In the genomic region with DNA sequence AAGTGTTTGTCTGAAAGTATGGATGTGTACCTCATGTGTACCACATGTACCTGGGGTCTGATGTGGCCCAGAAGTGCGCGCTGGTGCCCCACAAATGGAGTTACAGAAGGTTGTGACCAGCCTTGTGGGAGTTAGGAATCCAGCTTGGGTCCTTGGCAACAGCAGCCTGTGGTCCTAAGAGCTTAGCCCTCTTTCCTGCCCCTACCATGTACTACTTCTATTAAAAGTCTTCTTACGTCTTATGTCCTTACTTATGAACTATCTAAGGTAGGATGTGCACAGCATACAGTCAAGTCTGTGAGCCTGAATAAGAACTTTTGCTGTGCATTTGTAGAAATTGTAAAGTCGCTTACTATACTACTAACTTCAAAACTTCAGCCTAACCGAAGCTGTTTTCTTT, we compare ENCODE assay signal across 8 mouse cellular contexts. TPM values are rescaled to one million over a fixed set of nuclear protein-coding genes. Genes with fewer than 3 reads are reported as not detected.
DNase-seq lines count a peak whose midpoint lies in the region; ATAC-seq and TF ChIP-seq lines count a peak whose summit lies in the region.

No protein-coding gene starts in this region.

- no peaks in the 10 kb centered on the region for H3K27me3 ChIP-seq in kidney, postnatal 0 days (ENCODE audit: insufficient read depth, low read length)
- H3K27me3 ChIP-seq in hindbrain, embryonic 15.5 days: no peaks in the 10 kb centered on the region
- no peaks in the 10 kb centered on the region for H3K27me3 ChIP-seq in midbrain, postnatal 0 days (ENCODE audit: insufficient read depth, low read length)

- no peak for TF ChIP-seq CTCF in kidney, postnatal 0 days (IDR thresholded peaks at IDR 0.05; ENCODE audit: low read depth)
- no peak for TF ChIP-seq CTCF in bone marrow macrophage, adult 2 months (IDR thresholded peaks at IDR 0.05; ENCODE audit: low read depth, low read length)
- TF ChIP-seq CTCF in midbrain, postnatal 0 days (IDR thresholded peaks at IDR 0.05): no peak

- no peak for TF ChIP-seq POLR2A in bone marrow macrophage, adult 2 months (IDR thresholded peaks at IDR 0.05; ENCODE audit: borderline replicate concordance, low read depth, low read length)

- H3K36me3 ChIP-seq in kidney, postnatal 0 days (ENCODE audit: insufficient read depth, low read length): peaks cover 4% of the 10 kb centered on the region; the same call in 1 of the 2 replicates
- peaks cover 7% of the 10 kb centered on the region for H3K36me3 ChIP-seq in hindbrain, embryonic 15.5 days
- peaks cover 7% of the 10 kb centered on the region; the same call in 1 of the 2 replicates for H3K36me3 ChIP-seq in midbrain, postnatal 0 days (ENCODE audit: insufficient read depth, low read length)

- peak overlapping the region; percentile 90 for H3K4me3 ChIP-seq in kidney, postnatal 0 days (replicated peaks; ENCODE audit: low read depth, low read length)
- peak overlapping the region; percentile 57 for H3K4me3 ChIP-seq in bone marrow macrophage, adult 2 months (ENCODE audit: insufficient read depth, low read length)
- peak overlapping the region; percentile 97 for H3K4me3 ChIP-seq in hindbrain, embryonic 15.5 days
- H3K4me3 ChIP-seq in midbrain, postnatal 0 days (ENCODE audit: low read depth, low read length): peak overlapping the region; percentile 72

- ATAC-seq in kidney, postnatal 0 days (replicated peaks; ENCODE audit: low FRiP score, low read depth): no peak
- ATAC-seq in hindbrain, embryonic 15.5 days (ENCODE audit: low FRiP score, low read depth): no peak
- no peak for ATAC-seq in midbrain, postnatal 0 days (ENCODE audit: low FRiP score)

- DNase-seq in kidney, postnatal 0 days (ENCODE audit: low spot score): peak; percentile 14
- DNase-seq in kidney, adult 9 months: no peak
- DNase-seq in midbrain, postnatal 0 days (ENCODE audit: low spot score): no peak
- no peak for DNase-seq in gastrocnemius, postnatal 36 days
- DNase-seq in gastrocnemius, postnatal 25 days: no peak
- no peak for DNase-seq in urinary bladder, adult 18-20 months (ENCODE audit: low spot score in 2 of 2)

- no peak overlapping the region for H3K27ac ChIP-seq in kidney, postnatal 0 days
- no peak overlapping the region for H3K27ac ChIP-seq in bone marrow macrophage, adult 2 months (ENCODE audit: insufficient read depth, low read depth, low read length)
- H3K27ac ChIP-seq in hindbrain, embryonic 15.5 days (replicated peaks): no peak overlapping the region
- no peak overlapping the region for H3K27ac ChIP-seq in midbrain, postnatal 0 days (ENCODE audit: low read depth, low read length)

- intact Hi-C loops in gastrocnemius, postnatal 36 days (cut with DNase I): no loop called here

- peak overlapping the region; percentile 95 for H3K9ac ChIP-seq in kidney, postnatal 0 days (ENCODE audit: low read depth, low read length)
- H3K9ac ChIP-seq in hindbrain, embryonic 15.5 days: peak overlapping the region; percentile 87
- peak overlapping the region; percentile 77; the same call in 1 of the 2 replicates for H3K9ac ChIP-seq in midbrain, postnatal 0 days (replicated peaks; ENCODE audit: low read length, poor library complexity, severe bottlenecking)

- H3K9me3 ChIP-seq in kidney, postnatal 0 days (replicated peaks; ENCODE audit: low read length): no peaks in the 10 kb centered on the region
- no peaks in the 10 kb centered on the region for H3K9me3 ChIP-seq in hindbrain, embryonic 15.5 days
- no peaks in the 10 kb centered on the region for H3K9me3 ChIP-seq in midbrain, postnatal 0 days (ENCODE audit: low read length)

- 33% methylated on average over 5 of the region's 5 CpGs for whole genome bisulfite sequencing in kidney, postnatal 0 days
- 40% methylated on average over 5 of the region's 5 CpGs for WGBS in hindbrain, embryonic 15.5 days
- WGBS in midbrain, postnatal 0 days: 35% methylated on average over 5 of the region's 5 CpGs

- peaks cover 9% of the 10 kb centered on the region for H3K4me1 ChIP-seq in kidney, postnatal 0 days (replicated peaks; ENCODE audit: insufficient read depth, low read length)
- H3K4me1 ChIP-seq in bone marrow macrophage, adult 2 months (ENCODE audit: control insufficient read depth, insufficient read depth, low read length): peaks cover 12% of the 10 kb centered on the region
- H3K4me1 ChIP-seq in hindbrain, embryonic 15.5 days (replicated peaks): peaks cover 27% of the 10 kb centered on the region
- H3K4me1 ChIP-seq in midbrain, postnatal 0 days (ENCODE audit: insufficient read depth, low read length): peaks cover 5% of the 10 kb centered on the region

- peak overlapping the region; percentile 60 for H3K4me2 ChIP-seq in kidney, postnatal 0 days (ENCODE audit: low read length)
- H3K4me2 ChIP-seq in hindbrain, embryonic 15.5 days: peak overlapping the region; percentile 84
- peak overlapping the region; percentile 80 for H3K4me2 ChIP-seq in midbrain, postnatal 0 days (ENCODE audit: low read depth, low read length, poor library complexity, severe bottlenecking)

RNA-seq across cellular contexts. Expression of a gene that starts 1.0 kb away (rescaled TPM):
- polyA plus RNA-seq in kidney, postnatal 0 days (2015; fragmentation: Nextera tagmentation; extraction: Ambion mirVana): 158 and 167 TPM in 2 replicates
- 47.6 and 49.1 TPM in 2 replicates for polyA plus RNA-seq in bone marrow macrophage, adult 2 months (2012; ENCODE audit: insufficient read depth, insufficient read length, missing spikeins)
- polyA plus RNA-seq in hindbrain, embryonic 15.5 days (2015; fragmentation: Nextera tagmentation; extraction: Ambion mirVana): 128 and 139 TPM in 2 replicates
- 56.8 and 58.0 TPM in 2 replicates for total RNA-seq in midbrain, postnatal 0 days (2014; rRNA removed)
- polyA plus RNA-seq in midbrain, postnatal 0 days (2015; fragmentation: Nextera tagmentation; extraction: Ambion mirVana): 126 and 130 TPM in 2 replicates
- total RNA-seq in gastrocnemius, postnatal 36 days (2021): 100 to 1,000 TPM; 104 TPM
- total RNA-seq in gastrocnemius, postnatal 25 days (2021): 100 to 1,000 TPM; 104 to 108 TPM
